In genomic region chr14:102615588-102616309, GRCm38 (mm10) we compare ENCODE assay signal across 22 mouse cellular contexts.
DNase-seq lines count a peak whose midpoint lies in the region; ATAC-seq lines count a peak whose summit lies in the region.
"Had no signal": no experiment of that assay in that cellular context is flagged by ENCODE, and none has a peak within 500 bp of the region (broad histone marks: within the 10 kb centered on the region; RNA-seq: fewer than 3 reads in every experiment).

No protein-coding gene starts in this region.

- H3K4me2 ChIP-seq in midbrain, embryonic 13.5 days (replicated peaks) = no peak overlapping the region
- H3K4me2 ChIP-seq in midbrain, embryonic 14.5 days (ENCODE audit: low read length) = no peak overlapping the region
- no peak overlapping the region; the same call in 1 of the 2 replicates for H3K4me2 ChIP-seq in forebrain, embryonic 16.5 days (ENCODE audit: low read length)
- H3K4me2 ChIP-seq: embryonic facial prominence, embryonic 12.5 days; heart, embryonic 12.5 days; limb, embryonic 12.5 days; liver, embryonic 15.5 days had no signal

- H3K27ac ChIP-seq in midbrain, embryonic 13.5 days = no peak overlapping the region
- H3K27ac ChIP-seq in midbrain, embryonic 14.5 days (replicated peaks; ENCODE audit: low read depth, low read length) = no peak overlapping the region
- no peak overlapping the region for H3K27ac ChIP-seq in forebrain, embryonic 16.5 days (ENCODE audit: low read length)
- H3K27ac ChIP-seq: embryonic facial prominence, embryonic 12.5 days; left cerebral cortex, adult 2 months; limb, embryonic 12.5 days; liver, embryonic 15.5 days; stomach, postnatal 0 days had no signal

- no peak for DNase-seq in midbrain, embryonic 14.5 days
- no peak for DNase-seq in cerebellum, postnatal 14 days
- no peak for DNase-seq in spleen, postnatal 10 days (ENCODE audit: low spot score in 2 of 2)
- DNase-seq: adrenal gland, adult 2 months; cerebellum, adult 11-12 months; cerebellum, postnatal 36 days; kidney, postnatal 25 days; right cerebral cortex, postnatal 14 days; thymus, postnatal 14 days had no signal

- no peak overlapping the region for H3K9ac ChIP-seq in midbrain, embryonic 13.5 days (replicated peaks)
- H3K9ac ChIP-seq in midbrain, embryonic 14.5 days (replicated peaks; ENCODE audit: low read length) = no peak overlapping the region
- H3K9ac ChIP-seq in forebrain, embryonic 16.5 days (replicated peaks; ENCODE audit: low read depth, low read length) = no peak overlapping the region
- H3K9ac ChIP-seq: embryonic facial prominence, embryonic 12.5 days; heart, embryonic 12.5 days; limb, embryonic 12.5 days; liver, embryonic 15.5 days had no signal

- 0 out of 2 replicates have a peak, but pooled peaks have one; percentile 30 for ATAC-seq in midbrain, embryonic 13.5 days
- no peak for ATAC-seq in midbrain, embryonic 14.5 days (ENCODE audit: low FRiP score, low TSS enrichment)
- ATAC-seq in common myeloid progenitor, adult 5-6 weeks (replicated peaks; ENCODE audit: low read depth, poor library complexity, severe bottlenecking) = peak; percentile 69
- ATAC-seq in forebrain, embryonic 16.5 days = peak; percentile 81
- peak; percentile 78 for ATAC-seq in megakaryocyte progenitor cell, adult 5-6 weeks (replicated peaks; ENCODE audit: poor library complexity)
- ATAC-seq in megakaryocyte-erythroid progenitor cell, adult 5-6 weeks (replicated peaks; ENCODE audit: low FRiP score, low TSS enrichment, poor library complexity, severe bottlenecking) = no peak
- ATAC-seq: intestine, embryonic 16.5 days; lung, postnatal 0 days had no signal

- no peaks in the 10 kb centered on the region for H3K9me3 ChIP-seq in midbrain, embryonic 13.5 days
- no peaks in the 10 kb centered on the region for H3K9me3 ChIP-seq in midbrain, embryonic 14.5 days (ENCODE audit: control insufficient read depth, low read length)
- no peaks in the 10 kb centered on the region for H3K9me3 ChIP-seq in forebrain, embryonic 16.5 days (ENCODE audit: control insufficient read depth, low read length)
- H3K9me3 ChIP-seq: embryonic facial prominence, embryonic 12.5 days; heart, embryonic 12.5 days; limb, embryonic 12.5 days; liver, embryonic 15.5 days had no signal

- WGBS in midbrain, embryonic 13.5 days = 55% methylated on average over 7 of the region's 7 CpGs
- WGBS in midbrain, embryonic 14.5 days = 69% methylated on average over 7 of the region's 7 CpGs
- 10% methylated on average over 7 of the region's 7 CpGs for WGBS in forebrain, embryonic 16.5 days

- H3K36me3 ChIP-seq in midbrain, embryonic 13.5 days = no peaks in the 10 kb centered on the region
- H3K36me3 ChIP-seq in midbrain, embryonic 14.5 days (ENCODE audit: control insufficient read depth, insufficient read depth, low read length) = no peaks in the 10 kb centered on the region
- no peaks in the 10 kb centered on the region for H3K36me3 ChIP-seq in forebrain, embryonic 16.5 days (ENCODE audit: control insufficient read depth, insufficient read depth)
- H3K36me3 ChIP-seq: embryonic facial prominence, embryonic 12.5 days; heart, embryonic 12.5 days; limb, embryonic 12.5 days; liver, embryonic 15.5 days had no signal

- no peak overlapping the region for H3K4me3 ChIP-seq in midbrain, embryonic 13.5 days (replicated peaks)
- H3K4me3 ChIP-seq in midbrain, embryonic 14.5 days (replicated peaks; ENCODE audit: low read depth, low read length) = no peak overlapping the region
- H3K4me3 ChIP-seq in forebrain, embryonic 16.5 days (replicated peaks; ENCODE audit: low read length) = no peak overlapping the region
- H3K4me3 ChIP-seq: embryonic facial prominence, embryonic 12.5 days; heart, embryonic 12.5 days; left cerebral cortex, adult 2 months; limb, embryonic 12.5 days; liver, embryonic 15.5 days had no signal

- H3K4me1 ChIP-seq in midbrain, embryonic 13.5 days (replicated peaks) = no peaks in the 10 kb centered on the region
- H3K4me1 ChIP-seq in midbrain, embryonic 14.5 days (ENCODE audit: control insufficient read depth, insufficient read depth, low read length) = no peaks in the 10 kb centered on the region
- peaks cover 3% of the 10 kb centered on the region; the same call in 1 of the 2 replicates for H3K4me1 ChIP-seq in forebrain, embryonic 16.5 days (replicated peaks; ENCODE audit: control insufficient read depth, insufficient read depth, low read length)
- H3K4me1 ChIP-seq: embryonic facial prominence, embryonic 12.5 days; heart, embryonic 12.5 days; liver, embryonic 15.5 days had no signal

- no peaks in the 10 kb centered on the region for H3K27me3 ChIP-seq in midbrain, embryonic 13.5 days
- H3K27me3 ChIP-seq in midbrain, embryonic 14.5 days (ENCODE audit: control insufficient read depth, insufficient read depth, low read length) = no peaks in the 10 kb centered on the region
- H3K27me3 ChIP-seq in forebrain, embryonic 16.5 days (replicated peaks; ENCODE audit: control insufficient read depth, insufficient read depth, low read length) = no peaks in the 10 kb centered on the region
- H3K27me3 ChIP-seq: embryonic facial prominence, embryonic 12.5 days; heart, embryonic 12.5 days; limb, embryonic 12.5 days; liver, embryonic 15.5 days had no signal

Comparison
In these comparisons a context has a peak if more than half of its experiments do, and no peak if none do; other contexts are left out.
1. ATAC-seq: peak in midbrain, embryonic 13.5 days (single experiment), common myeloid progenitor, adult 5-6 weeks (single experiment), forebrain, embryonic 16.5 days (single experiment) and megakaryocyte progenitor cell, adult 5-6 weeks (single experiment); none in midbrain, embryonic 14.5 days (single experiment) and megakaryocyte-erythroid progenitor cell, adult 5-6 weeks (single experiment).